Mouse (Mus musculus): Measurements from ENCODE around the gene Rcbtb2.
A peak's percentile ranks its signal among the peaks of the same experiment; 100 is the strongest.
"Not testable (repeated sequence)": the region's sequence is repeated elsewhere in the genome, so short reads cannot be mapped to it uniquely, and the experiment has no call there.

Rcbtb2 gene

DNA sequence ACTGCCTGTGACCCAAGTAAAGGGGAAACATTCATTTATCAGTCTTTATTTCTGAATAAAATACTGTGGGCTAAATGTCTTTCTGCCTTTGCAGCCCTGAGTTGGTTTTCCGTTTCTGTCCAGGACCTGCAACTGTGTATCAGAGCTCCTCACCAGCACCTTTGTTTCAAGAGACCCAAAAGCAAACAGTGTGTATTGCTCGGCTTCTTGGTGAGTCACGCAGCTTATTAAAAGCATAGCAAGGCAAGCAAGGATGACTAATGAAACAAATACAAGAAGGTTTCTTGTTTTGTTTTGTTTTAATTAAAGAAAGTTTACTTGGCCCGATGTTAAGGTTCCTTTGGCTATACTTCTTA, at the start of gene Rcbtb2:
TSS of gene Rcbtb2 (plus strand) at position 115 of the 356 bp plus-strand sequence.
- no peak for DNase-seq (ENCODE audit: low read depth, low spot score)

GRCm38 (mm10) chr14:73083563-73083962, 39.3 kb upstream of the Rcbtb2 start:
- no peak for DNase-seq (ENCODE audit: low read depth, low spot score)

DNA sequence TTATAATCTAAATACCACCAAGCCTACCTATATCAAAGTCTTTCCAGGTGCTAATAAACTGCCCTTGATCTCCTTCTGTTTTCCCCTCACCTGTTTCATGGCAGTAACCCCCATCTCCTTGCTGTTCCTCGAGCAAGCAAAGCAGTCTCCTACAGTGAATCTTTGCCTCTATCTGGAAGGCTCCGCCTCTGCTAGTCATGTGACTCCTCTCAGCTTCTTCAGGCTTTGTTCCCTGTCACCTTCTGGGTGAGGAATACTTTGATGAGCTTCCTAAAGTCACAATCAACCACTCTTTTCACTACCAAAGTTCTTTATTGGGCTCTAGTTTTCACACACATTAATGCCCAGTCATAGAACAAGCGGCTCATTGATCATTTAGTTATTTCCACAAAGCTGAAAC, 36.4 kb upstream of the Rcbtb2 start:
- DNase-seq (ENCODE audit: low read depth, low spot score), result no peak

DNA sequence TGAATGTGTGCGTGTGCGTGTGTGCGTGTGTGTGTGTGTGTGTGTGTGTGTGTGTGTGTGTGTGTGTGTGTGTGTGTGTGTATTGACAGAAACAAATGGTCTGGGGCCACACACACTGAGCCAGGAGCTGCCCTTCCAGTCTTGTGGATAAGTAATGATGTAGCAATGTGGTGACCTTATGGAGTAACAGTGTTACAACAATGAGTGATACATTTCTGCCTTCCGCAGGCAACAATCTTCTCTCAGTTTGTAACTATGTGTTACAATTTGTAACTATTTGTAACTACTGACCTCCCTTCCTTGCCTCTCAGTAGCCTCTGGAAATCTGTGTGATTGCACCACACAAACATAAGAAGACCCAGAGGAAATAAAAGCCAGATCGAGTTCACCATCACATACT, 35.6 kb upstream of the Rcbtb2 start:
- DNase-seq (ENCODE audit: low read depth, low spot score), result peak; percentile 11

DNA sequence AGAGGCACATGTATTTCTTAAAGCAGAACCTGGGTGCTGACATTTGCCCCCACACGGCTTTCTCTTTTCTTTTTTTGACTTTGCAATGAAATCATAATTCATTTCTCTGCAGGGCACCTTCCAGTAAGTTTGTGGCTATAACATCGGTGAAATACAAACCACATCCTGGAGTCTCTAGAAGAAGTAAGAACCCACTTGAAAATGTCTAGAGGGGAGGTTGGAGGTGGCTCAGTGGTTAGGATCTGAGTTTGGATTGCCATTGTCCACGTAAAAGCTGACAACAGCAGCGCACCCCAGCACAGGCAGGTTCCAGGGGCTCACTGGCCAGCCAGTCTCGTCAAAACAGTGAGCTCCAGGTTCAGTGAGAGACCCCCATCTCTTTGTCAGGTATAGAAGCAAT, 35.1 kb upstream of the Rcbtb2 start:
- DNase-seq (ENCODE audit: low read depth, low spot score), result peak; percentile 61

- peak; percentile 33 for DNase-seq (ENCODE audit: low read depth, low spot score)
Observed at GRCm38 (mm10) chr14:73088224-73088623, 34.6 kb upstream of the Rcbtb2 start.

DNA sequence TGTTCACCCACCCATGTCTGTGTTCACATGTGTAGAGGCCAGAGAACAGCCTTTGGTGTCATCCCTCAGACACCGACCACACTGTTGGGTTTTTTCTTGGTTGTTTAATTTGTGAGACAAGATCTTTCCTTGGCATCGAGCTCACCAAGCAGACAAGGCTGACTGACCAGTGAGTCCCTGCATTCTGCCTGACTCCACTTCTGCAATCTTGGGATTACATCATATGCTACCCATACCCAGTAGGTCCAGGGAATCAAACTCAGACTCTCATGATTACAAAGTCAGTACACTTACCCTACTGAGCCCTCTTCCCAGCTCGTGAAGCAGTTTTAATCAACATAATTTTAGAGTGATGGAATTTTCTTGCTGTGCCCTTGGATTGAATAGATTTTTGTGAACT, 30.0 kb upstream of the Rcbtb2 start:
- DNase-seq (ENCODE audit: low read depth, low spot score), result no peak

DNA sequence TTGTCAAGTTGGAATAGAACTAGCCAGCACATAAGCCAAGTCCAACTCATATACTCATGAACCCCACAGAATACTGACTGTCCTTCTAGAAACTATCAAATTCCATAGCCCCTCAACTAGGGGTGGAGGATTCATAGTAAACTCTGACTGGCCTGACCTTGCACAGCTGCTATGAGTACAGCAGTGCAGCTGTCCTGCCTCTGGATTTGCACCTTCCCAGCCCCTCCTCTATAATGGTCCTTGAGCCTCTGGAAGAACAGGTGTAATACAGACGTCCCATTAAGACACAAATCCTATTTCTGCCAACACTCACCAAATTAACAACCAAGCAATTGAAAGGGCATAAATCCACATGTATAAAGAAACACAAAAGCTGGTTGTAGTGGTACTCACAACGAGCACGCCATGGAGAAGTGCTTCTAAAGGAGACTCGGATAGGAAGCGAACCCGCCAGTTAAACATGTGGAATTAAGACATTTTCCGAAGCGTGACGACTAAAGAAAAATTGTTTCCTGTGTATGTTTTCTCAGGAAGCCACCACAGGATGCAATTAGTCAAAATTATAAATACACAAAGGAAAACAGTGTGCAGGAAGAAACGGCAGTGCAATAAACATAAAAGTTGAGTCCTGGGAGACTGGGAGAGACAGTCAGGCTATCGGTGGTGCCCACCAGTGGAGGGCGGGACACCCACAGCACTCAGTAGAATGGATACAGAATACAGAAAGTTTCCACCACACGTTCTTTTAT, 27.9 kb upstream of the Rcbtb2 start:
- no peak for DNase-seq (ENCODE audit: low read depth, low spot score)

- peak; percentile 67 for DNase-seq (ENCODE audit: low read depth, low spot score)
Observed at GRCm38 (mm10) chr14:73098677-73099387, 24.0 kb upstream of the Rcbtb2 start.

GRCm38 (mm10) chr14:73102270-73102865, 20.5 kb upstream of the Rcbtb2 start:
- no peak for DNase-seq (ENCODE audit: low read depth, low spot score)

- not testable (repeated sequence) for DNase-seq (ENCODE audit: low read depth, low spot score)
Observed at GRCm38 (mm10) chr14:73102986-73103385, 19.9 kb upstream of the Rcbtb2 start.

DNA sequence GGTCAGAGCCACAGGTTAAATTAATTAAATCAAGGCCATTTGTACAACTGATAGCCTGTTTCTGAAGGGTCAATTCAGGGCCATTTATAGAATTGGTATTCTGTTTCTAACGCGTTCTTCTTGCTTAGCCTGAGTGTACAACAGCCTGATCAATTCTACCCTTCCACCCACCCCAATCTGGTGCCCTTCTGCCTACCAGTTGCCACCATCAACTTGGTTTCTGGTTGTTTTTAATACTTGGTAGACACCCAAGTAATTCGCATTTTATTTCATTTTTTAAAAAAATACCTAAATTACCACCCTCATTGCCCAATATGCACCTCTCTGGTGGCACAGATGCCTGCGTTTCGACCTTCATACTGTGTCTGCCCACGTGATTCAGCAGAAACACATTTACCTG, 17.9 kb upstream of the Rcbtb2 start:
- DNase-seq (ENCODE audit: low read depth, low spot score), result no peak

- no peak for DNase-seq (ENCODE audit: low read depth, low spot score)
Observed at GRCm38 (mm10) chr14:73105407-73106185, 17.2 kb upstream of the Rcbtb2 start.

DNA sequence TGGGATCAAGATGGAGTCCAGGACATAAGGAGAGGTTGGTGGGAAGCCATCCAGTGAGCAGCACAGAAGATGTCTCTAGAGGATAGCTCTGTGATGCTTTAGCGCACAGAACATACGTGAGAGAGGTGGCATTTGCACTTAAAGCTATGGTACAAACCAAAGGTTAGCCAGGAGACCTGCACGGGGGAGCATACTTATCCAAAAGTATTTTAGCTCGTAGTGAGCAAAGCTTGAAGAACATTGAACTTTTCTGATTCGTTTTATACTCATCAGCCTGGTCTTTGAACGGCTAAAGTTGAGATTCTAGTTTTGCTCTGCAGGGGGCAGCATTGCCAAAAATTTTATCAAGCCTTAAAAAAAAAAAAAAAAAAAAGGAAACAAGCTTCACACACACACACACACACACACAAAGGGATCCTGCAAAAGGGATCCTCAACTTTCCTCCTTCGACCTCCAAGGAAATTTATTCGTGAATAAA, 16.6 kb upstream of the Rcbtb2 start:
- peak; percentile 67 for DNase-seq (ENCODE audit: low read depth, low spot score)

- DNase-seq (ENCODE audit: low read depth, low spot score), result no peak
Observed at GRCm38 (mm10) chr14:73106957-73107356, 15.9 kb upstream of the Rcbtb2 start.

GRCm38 (mm10) chr14:73107371-73107770, 15.5 kb upstream of the Rcbtb2 start:
- no peak for DNase-seq (ENCODE audit: low read depth, low spot score)

- no peak for DNase-seq (ENCODE audit: low read depth, low spot score)
Observed at GRCm38 (mm10) chr14:73107952-73108351, 14.9 kb upstream of the Rcbtb2 start.

- no peak for DNase-seq (ENCODE audit: low read depth, low spot score)
Observed at GRCm38 (mm10) chr14:73110682-73111081, 12.2 kb upstream of the Rcbtb2 start.

DNA sequence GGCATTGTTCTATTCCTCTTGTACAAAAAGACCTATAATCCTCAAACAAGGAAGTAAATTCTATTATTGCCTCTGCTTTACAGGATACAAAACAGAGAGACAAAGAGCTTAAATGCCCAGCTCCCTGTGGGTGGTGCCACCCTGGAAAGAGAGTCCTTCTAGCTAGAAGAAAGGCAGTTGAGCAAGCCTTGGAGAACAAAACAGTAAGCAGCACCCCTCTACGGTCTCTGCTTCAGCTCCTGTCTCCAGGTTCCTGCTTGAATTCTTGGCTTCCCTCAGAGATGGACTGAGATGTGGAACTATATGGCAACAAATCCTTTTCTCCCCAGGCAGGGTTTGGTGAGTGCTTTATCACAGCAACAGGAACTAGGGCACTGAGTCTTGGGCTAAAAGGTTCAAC, 11.7 kb upstream of the Rcbtb2 start:
- DNase-seq (ENCODE audit: low read depth, low spot score), result no peak

DNA sequence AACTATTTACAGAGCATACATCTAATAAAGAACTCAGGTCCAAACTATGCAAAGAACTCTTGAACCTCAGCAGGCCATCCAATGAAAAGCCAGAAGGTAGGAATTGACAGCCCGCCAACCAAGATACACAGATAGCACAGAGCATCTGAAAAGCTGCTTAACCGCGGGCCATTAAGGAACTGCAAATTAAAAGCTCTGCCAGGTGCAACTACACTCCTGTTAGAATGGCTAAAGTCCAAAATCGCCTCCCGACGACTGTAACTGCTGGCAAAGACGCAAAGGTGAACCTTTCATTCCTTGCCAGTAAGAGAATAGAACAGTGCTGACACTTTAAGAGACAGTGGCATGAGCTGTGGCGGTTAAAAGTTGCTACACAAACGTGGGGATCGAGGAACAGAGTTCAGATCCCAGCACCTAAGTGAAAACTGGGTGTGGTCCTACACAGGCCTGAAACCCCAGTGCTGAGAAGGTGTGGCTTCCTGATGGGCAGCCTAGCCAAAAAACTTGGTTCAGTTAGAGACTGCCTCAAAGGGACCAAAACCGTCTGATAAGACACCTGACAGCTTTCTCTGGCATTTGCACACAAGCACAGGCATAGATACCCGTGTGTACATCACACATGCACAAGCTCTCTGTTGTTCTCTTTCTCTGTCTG, 10.5 kb upstream of the Rcbtb2 start:
- DNase-seq (ENCODE audit: low read depth, low spot score), result no peak

DNA sequence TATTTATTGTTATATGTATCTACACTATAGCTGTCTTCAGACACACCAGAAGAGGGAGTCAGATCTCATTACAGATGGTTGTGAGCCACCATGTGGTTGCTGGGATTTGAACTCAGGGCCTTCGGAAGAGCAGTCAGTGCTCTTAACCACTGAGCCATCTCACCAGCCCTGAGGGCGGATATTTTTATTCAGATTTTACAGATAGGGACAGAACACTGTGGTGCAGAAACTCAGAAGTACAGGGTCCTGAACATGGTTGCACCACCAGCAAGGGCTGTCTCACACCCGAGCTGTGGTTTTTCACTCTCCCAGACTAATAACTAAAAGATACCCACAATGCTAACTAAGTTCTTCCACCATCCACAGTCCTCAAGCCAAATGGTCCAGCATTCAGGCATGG, 7.9 kb upstream of the Rcbtb2 start:
- not testable (repeated sequence) for DNase-seq (ENCODE audit: low read depth, low spot score)
